Mouse (Mus musculus): ENCODE measurements around the gene Lrrfip1.
A peak's percentile ranks its signal among the peaks of the same experiment; 100 is the strongest.

Gene Lrrfip1

DNA sequence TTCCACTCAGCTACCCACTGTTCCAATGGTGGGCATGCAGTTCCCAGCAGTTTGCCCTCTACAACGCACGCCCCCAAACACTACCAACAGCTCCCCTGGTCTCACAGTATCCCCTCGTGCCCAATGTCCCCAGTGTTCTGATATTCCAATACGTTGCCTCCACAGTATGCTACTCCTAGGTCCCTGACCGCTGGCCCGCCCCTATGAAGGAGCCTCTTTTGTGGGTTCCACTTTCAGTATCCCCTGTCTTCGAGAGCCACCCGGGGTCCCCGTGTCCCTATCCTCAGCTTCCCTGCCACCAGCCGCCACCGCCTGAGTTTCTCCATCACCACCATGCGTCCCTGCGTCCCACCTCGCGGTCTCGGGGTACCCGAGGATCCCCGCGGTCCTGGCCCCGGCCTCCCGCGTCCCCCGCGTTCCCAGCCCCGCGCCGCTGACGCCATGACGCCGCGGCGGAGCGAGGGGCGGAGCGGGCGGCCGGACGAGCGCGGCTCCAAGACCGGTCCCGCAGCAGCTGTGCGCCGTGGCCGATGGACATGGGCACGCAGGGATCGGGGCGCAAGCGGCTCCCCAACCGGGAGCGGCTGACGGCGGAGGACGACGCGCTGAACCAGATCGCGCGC, at the start of gene Lrrfip1:
Gene Lrrfip1, plus strand, starts transcription at position 470 of the 623 bp plus-strand sequence.
- no peak for DNase-seq (ENCODE audit: low spot score)

- DNase-seq (ENCODE audit: low spot score): no peak
These were observed 49.2 kb upstream of the Lrrfip1 start for GRCm38 (mm10) chr1:90949309-90949708.

GRCm38 (mm10) chr1:90951670-90952069, 46.9 kb upstream of the Lrrfip1 start:
- DNase-seq (ENCODE audit: low spot score): no peak

DNA sequence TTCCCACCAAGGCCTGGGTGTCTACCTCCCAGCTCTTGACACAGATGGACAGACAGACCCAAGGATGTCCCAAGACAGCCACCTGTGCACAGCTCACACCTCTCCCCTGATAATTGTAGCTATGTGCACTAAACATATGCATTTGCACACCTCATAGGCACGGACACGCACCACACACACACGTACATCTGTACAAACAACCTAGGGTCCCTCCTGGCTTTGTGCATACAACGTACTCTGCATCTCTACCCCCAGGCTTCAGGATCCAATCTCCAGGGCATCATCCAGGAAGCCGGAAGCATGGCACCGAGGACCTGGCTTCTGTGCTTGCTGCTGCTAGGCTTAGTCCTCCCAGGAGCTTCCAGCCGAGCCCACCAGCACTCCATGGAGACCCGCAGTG, 45.7 kb upstream of the Lrrfip1 start, which contains the start of gene Prlh:
Gene Prlh, plus strand, starts transcription at position 301 of the 400 bp plus-strand sequence.
- DNase-seq (ENCODE audit: low spot score): no peak

DNA sequence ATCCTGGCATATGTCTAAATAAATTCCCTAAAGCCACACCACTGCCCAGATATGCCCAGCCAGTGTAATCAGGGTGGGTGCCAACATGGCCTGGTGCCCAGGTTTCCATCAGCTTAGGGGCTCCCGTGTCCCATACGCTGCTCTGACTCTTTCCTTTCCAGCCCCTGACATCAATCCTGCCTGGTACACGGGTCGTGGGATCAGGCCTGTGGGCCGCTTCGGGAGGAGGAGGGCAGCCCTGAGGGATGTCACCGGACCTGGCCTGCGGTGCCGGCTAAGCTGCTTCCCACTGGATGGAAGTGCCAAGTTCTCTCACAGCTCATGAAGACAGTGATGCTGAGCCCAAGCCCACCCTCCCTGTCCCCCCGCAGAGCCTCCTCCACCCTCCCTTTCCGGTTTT, 44.8 kb upstream of the Lrrfip1 start:
- DNase-seq (ENCODE audit: low spot score): no peak

DNA sequence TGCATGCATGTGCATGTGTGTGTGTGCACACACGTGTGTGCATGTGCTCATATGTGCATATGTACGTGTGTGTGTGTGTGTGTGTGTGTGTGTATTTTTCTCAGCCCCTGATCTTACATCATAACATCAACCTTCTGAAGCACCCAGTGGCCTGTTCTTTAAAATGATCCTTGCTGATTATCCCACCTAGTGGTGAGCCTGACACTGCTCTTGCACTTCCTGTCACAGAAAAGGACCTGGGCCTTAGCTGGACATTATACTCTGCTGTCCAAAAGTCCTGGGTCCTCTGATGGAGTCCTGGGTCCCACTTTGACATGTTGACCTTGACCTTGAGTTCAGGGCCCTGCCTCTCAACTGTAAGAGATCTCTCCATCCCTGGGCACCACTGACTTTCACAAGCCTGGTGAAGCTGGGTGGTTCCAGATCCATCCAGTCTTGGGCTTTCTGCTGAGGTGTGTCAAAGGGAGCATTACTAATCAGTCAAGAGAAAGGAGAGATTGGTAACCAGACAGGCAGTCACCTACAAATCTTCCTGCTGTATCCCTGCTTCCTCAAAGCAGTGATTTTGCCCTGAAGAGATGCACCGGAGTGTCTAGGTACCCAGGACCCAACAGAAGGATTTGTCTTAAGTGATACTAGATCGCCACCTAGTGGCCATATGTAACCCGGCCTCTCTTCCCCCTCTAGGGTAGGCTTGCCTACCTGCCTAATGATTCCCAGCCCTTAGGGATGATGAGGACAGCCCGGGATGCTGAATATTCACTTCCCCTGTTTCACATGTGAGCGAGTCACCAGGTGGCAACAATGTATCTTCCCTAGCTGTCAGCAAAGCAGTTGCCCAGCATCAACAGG, 42.1 kb upstream of the Lrrfip1 start:
- DNase-seq (ENCODE audit: low spot score): peak; percentile 66

DNA sequence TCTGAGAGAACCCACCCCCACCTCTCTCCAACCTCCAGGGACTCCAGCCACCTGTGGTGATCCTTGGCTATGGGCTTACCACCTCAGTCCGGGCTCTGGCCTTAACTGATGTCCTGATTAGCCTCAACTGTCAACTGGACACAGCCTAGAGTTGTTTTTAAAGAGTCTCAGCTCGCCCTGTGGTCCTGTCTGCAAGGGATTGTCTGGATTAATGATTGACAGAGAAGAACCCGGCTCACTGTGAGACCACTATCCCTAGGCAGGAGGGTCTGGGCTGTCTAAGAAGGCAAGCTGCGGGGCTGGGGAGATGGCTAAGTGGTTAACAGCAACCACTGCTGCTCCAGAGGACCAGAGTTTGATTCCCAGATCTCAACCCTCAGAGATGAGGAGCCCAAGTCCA, 36.0 kb upstream of the Lrrfip1 start:
- no peak for DNase-seq (ENCODE audit: low spot score)

DNA sequence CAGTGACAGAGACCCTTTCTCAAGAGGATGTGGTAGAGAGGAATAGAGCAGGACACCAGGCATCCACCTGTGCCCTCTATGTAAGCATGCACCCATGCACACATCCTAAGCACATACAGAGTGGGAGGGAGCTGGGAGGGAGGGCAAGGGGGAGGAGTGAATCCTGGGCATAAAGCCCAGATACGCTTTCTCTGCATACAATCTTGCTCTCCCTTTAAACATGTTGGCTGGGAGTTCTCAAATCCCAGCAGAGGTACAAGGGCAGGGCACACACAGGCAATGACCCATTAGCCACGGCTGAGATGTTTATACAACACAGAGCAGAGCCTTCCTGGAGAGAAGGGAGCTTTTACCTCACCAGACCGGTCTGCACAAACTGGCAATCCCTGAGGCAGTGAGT, 35.5 kb upstream of the Lrrfip1 start:
- DNase-seq (ENCODE audit: low spot score): no peak

DNA sequence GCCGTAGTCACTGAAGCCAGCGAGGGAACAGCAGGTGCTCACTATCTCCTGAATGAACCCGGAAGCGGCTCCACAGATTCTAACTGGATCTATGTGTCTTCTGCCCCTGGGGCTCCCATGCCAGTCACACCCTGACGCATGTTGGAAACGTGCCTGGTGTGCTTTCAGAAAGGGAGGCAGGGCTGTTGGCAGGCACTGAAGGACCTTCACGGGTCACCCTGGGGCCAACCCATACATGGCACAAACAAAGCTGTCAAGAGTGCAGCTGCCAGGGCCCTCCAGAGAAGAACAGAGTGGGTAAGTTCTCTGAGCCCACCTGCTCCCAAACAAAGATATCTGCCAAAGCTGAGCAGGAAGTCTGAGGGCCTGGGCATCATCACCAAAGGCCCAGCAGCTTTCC, 31.0 kb upstream of the Lrrfip1 start:
- DNase-seq (ENCODE audit: low spot score): peak; percentile 52

GRCm38 (mm10) chr1:90968649-90969048, 29.9 kb upstream of the Lrrfip1 start:
- DNase-seq (ENCODE audit: low spot score): no peak

GRCm38 (mm10) chr1:90969347-90969784, 29.2 kb upstream of the Lrrfip1 start, which contains the start of gene Rab17:
Gene Rab17, minus strand, starts transcription at chr1:90969661.
- DNase-seq (ENCODE audit: low spot score): no peak

DNA sequence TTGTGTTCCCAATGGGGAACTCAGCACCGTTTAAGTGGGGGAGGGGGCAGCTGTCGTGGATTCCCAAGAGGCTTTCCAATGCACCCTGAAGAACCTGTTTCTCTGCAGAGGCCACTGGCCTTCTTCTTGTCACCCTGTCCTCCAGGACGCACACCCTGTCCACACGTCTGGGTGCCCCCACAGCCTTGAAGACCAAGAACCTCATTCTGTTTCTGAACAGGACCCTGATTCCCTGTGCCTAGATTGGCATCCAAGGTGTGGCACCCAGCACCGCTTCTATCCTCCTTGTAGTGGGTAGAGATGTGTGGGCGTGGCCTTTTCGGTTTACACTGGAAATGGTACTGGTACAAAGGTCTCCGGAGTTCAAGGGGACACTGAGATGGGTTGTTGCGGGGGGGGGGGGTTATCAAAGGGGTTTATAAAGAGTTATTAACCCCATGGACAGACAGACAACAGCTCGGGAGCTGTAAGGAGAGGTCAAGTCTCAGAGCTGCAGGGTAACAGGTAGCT, 28.6 kb upstream of the Lrrfip1 start:
- DNase-seq (ENCODE audit: low spot score): no peak

GRCm38 (mm10) chr1:90972911-90973573, 25.5 kb upstream of the Lrrfip1 start:
- peak; percentile 81 for DNase-seq (ENCODE audit: low spot score)

DNA sequence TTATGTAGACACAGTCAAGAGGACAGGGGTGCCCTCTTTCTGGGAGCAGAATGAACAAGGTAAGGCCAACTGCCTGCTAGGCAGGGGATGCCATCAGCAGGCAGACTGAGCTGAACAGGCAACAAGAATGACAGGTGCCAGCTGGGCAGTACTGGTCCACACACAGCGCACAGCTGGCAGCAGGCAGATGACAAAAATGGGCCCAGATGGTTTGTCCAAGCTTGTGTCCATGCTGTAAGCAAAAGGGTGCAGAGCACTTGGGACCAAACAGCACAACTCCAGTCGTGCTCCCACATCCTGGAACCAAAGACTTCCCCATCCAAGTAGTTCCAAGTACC, 25.0 kb upstream of the Lrrfip1 start:
- DNase-seq (ENCODE audit: low spot score): no peak

GRCm38 (mm10) chr1:90974906-90975649, 23.5 kb upstream of the Lrrfip1 start:
- no peak for DNase-seq (ENCODE audit: low spot score)

DNA sequence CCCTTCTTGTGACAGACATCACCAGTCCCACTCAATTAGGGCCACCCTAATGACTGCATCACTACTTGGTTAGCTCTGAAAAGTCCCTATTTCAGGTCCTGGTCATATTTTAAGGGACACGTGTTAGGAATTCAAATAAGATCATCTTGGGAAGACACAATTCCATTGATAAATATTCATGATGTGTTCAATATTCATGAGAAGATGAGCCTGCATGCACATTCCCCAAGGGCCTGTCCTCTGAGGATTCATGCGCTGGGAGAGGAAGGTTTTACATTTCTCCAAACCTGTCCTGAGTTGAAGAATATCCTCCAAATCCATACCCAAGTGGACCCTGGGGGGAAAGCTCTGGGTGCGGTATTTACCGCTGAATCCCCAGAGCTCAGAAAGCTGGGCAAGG, 22.6 kb upstream of the Lrrfip1 start:
- DNase-seq (ENCODE audit: low spot score): no peak

GRCm38 (mm10) chr1:90980638-90981330, 17.8 kb upstream of the Lrrfip1 start:
- no peak for DNase-seq (ENCODE audit: low spot score)

GRCm38 (mm10) chr1:90981346-90981745, 17.2 kb upstream of the Lrrfip1 start:
- no peak for DNase-seq (ENCODE audit: low spot score)

DNA sequence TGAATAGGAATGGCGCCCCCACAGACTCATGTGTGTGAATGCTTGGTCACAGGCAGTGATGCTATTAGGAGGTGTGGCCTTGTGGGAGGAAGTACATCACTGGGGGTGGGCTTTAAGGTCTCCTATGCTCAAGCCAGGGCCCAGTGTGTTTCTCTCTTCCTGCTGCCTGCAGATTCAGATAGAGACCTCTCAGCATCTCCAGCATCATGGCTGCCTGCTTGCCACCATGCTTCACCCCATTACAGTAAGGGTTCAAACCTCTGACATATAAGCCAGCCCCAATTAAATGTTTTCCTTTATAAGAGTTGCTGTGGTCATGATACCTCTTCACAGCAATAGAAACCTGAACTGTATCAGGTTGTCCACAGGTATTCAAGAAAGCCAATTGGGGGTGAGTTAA, 2.6 kb upstream of the Lrrfip1 start:
- no peak for DNase-seq (ENCODE audit: low spot score)

DNA sequence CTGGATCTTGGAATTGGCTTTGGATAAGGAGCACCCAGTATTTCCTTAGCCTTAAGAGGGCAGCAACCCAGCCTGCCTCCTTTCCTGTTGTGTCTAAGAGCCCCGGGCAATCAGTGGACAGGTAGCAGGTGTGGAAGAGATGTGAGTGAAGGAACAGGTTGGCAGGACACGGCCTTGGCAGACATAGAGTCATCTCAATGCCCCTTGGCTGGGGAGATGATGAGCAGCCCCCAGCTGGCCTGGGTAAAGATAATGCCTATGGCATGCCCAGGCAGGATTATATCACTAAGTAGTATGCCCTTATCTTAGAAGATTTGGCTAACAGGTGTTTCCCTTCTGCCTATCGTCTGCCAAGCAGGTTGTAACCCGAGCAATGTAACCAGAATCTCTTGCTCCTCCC, 1.4 kb upstream of the Lrrfip1 start:
- no peak for DNase-seq (ENCODE audit: low spot score)

- no peak for DNase-seq (ENCODE audit: low spot score)
These were observed 896 bp upstream of the Lrrfip1 start for GRCm38 (mm10) chr1:90997641-90998040.
